Mouse (Mus musculus): ENCODE measurements at regions not wholly inside any gene's neighbourhood (a gene's known extent, or its start where the extent isn't known, plus 50 kb on each side); places are given as distances from the start of the nearest gene placed in this dataset.

DNA sequence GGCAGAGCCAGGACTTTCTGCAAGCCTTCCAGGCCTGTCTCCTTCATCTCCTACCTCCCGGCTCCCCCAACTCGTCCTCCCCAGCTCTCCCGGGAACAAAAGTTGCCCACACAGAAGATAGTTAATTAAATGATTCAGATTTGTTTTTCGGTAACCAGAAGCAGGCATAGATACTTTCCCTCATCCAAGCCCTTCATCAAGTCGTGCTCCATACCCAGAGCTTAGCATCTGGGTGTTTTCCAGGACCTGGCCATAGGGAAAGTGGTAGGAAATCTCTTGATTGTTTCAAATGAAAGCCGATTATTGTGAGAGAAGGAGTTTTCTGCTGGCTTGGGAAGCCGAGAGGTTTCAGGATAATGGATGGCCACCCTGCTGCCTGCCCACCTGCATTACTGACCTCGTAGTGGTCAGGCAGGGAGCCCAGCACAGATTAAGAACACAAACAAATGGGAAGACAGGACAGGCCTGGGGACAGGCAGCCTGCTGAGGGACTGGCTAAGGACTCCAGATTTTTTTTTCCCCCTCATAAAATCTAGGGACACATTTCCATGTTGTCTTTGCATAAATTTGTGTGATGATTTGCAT, 142.2 kb upstream of the Cadm1 start:
- no peak for DNase-seq (ENCODE audit: extremely low spot score, low spot score)

DNA sequence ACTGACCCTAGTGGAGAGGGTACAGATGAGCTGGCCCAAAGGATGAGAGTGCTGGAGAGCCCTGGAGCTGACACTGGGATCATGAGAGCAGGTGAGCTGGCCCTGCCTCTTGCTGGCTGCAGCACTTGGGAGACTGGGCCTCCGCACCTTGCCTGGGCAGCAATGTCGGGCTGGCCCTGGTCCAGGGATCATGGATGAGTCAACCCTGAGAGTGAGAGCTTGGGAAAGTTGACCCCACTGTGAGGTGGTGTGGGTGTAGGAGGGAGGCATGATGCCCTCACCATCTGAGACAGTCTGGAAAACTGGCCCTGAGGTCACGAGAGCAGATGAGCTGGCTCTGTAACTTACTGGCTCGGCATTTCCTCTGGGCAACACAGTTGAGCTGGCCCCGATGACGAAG, 140.1 kb upstream of the Cadm1 start:
- no peak for DNase-seq (ENCODE audit: extremely low spot score, low spot score)

DNA sequence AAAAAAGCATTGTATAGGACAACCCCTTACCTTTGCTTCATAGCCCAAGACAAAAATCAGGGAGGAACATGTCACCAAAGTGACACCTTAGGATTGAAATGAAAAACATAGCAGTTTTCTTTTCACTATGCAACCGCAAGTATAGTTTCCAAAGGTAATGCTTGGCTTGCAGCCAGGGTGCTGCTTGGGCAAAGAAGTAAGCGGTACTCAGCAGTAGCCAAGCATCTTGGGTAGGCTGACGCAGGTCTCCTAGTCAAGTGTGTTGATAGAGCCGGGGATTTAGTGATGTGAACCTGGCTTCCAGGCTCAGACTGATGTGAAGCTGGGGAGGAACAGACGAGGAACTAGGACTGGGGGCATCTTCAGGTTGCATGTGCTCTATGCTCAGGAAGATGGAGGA, 138.3 kb upstream of the Cadm1 start:
- DNase-seq (ENCODE audit: extremely low spot score, low spot score) = no peak

DNA sequence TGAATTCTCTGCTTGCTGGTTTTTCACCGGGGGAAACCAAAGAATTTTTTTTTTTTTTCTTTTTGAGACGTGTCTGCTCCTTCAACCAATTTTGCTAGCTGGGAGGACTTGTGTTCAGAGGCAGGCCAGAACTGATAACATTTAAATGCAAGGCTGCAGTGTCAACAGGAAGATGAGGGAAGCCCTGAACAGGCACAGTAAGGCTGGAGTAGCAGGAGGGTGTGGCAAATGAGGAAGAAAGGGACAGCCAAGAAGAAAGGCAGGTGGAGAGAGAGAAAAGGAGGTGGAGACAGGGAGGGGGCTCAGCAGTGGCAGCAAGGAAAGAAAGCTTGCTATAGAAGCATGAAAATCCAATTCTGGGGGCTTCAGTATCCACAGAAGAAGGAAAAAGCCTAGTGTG, 130.4 kb upstream of the Cadm1 start:
- DNase-seq (ENCODE audit: extremely low spot score, low spot score) = no peak

DNA sequence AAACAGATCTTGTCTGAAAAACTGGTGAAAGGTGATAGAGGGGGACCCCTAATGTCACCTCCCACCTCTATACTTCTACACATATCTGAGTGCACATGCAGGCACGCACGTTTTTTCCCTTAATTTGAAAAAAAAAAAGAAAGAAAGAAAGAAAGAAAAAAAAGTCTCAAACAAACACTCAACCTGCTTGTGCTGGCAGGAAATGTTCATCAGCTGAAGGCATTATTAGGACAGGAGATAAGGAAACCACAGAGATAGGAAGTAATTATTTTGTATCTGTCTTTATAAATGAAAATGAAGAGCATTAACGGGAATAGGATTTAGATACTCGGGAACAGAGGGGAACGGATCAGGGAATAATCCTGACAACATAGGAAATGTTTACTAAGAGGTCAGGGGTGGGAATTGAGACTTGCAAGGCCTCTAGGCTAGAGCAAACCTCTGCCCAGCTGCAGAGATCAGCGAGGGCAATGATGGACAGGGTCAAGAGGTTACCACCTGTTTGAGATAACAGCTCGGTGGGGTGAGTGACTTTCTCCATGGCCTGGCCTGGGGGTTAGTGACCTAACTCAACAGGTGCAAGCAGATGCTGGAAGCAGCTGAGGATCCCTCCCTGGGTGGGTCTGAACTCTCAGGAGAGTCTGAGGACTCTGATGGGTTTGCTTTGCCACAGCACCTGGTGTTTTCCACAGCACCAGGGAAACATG, 129.7 kb upstream of the Cadm1 start:
- DNase-seq (ENCODE audit: extremely low spot score, low spot score) = no peak

DNA sequence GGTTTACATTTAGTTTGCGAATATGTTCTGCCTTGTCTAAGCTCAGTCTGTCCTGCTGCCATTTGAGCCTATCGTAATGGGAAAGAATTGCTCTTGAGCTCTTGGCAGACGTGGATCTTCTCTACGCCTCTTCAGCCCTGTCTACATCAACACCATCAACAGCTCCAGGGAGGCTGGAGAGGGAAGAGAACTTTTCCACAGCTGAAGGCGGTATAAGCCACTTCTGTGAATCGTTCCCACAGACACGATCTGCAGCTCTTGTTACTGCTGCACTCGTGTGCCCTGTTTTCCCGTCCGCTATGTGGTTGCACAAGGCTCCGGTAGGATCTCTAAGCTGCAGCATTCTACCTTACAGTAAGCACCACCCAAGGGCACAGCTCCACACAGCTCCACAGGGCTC, 128.5 kb upstream of the Cadm1 start:
- no peak for DNase-seq (ENCODE audit: extremely low spot score, low spot score)

DNA sequence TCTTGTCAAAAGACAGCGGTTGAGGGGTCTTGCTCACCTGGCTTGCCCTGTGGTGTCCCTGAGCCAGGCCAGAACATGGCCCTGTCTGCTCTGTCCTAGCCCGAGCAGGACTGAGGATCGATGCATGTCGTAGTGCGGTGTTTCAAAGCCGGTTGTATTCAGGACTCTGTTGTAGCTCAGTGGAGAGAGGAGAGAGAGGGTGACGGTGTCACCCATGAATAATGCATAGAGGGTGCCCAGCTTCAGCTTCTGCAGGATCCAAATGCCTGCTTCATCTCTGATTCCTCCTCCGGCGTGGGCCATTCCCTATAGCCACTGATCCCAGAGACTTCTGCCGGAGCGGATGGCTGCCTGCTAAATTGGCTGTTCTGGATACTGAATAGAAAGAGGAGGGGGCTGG, 126.7 kb upstream of the Cadm1 start:
- DNase-seq (ENCODE audit: extremely low spot score, low spot score) = no peak

DNA sequence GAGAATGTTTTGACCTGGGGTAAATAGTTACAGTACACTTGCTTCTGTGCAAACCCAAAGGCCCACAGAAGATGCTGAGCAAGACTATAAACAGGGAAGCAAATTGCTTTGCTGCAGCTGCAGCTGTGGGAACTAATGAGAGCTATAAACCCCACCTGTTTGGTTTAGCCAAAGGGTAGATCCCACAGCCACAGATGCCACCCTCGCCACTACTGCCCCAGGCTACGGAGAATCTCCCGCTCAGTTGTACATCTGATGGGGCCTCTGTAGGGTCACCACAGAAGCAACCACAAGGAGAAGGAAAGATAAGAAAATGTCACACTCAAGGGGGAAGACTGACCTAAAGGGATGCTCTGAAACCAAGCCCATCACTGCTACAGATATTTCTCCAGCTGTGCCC, 125.2 kb upstream of the Cadm1 start:
- no peak for DNase-seq (ENCODE audit: extremely low spot score, low spot score)

DNA sequence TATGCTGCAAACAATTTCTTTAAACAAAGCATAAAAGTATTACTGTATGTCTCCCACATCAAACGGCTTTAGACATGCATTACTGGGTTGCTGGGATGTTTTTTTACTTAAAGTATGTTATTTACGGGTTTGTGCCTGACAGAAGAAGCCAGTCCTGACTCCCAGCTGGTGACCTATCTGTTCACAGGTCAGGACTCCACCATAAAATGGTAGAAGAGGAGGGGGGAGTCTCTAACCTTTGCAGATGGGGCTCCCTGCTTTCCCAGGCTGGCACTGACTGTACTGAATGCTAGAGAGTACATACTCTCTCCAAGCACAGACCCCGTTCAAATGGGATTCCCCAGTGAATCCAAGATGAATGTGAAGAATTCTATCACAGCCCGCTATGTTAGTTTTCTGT, 124.4 kb upstream of the Cadm1 start:
- no peak for DNase-seq (ENCODE audit: extremely low spot score, low spot score)

DNA sequence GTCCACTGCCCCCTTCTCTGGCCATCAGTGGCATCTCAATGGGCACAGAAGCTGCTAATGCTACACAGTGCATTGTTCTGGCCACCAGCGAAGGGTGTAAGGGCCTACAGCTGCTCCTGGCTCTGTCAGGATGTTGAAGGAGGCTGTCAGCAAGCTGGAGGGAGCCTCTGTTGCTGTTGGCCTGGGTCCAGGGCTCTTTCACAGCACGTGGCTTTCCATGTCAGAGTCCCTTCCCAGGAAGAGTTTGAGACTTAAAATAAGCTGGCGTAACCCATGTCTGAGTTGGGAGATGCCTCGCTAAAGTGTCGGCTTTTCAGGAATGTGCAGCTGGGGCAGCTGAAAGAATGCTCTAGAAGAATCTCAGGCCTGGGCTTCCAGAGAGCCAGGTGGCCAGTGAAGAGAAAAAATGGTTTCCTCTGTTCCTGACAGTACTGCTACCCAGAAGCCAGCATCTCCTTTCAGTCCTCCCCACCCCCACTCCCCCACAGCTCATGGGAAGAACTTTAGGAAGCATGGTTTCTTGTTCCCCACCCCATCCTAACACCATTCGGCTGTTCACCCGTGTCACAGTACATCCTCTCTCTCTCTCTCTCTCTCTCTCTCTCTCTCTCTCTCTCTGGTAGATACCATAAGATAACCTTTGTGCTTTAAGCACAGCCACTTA, 122.8 kb upstream of the Cadm1 start:
- peak; percentile 63 for DNase-seq (ENCODE audit: extremely low spot score, low spot score)

DNA sequence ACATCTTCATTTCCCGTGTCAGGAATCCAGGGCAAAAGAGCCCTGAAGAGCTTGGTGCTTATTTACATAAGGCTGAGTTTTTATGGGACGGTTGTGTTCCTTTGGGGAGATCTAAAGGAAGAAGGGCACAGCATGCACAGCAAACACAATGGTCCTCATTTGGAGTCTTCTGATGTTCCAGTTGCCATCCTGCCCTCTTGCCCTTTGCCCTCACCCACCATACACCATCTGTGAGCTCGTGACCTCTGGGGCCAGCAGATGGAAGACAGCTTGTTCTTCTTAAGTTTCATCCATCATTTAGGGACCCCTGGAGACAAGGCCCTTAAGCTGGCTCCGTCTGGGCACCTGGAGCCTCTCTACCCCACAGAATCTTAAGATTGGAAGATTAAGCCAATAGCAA, 121.9 kb upstream of the Cadm1 start:
- no peak for DNase-seq (ENCODE audit: extremely low spot score, low spot score)

DNA sequence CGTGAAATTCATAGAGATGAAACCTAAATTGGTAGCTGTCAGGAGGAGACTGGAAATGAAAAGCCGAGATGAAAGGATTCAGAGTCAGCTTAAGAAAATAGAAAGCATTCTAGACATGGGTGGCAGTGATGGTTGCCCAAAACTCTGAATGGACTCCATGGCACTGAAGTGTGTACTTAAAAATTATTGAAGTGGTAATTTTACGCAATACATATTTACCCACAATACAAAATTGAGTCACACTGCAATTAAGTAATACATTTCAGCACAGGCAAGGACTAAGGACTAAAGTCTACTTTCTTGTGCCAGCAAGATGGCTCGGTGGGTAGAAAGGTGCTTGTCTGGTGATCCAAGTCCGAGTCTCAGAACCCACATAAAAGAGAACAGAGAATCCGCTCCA, 120.4 kb upstream of the Cadm1 start:
- DNase-seq (ENCODE audit: extremely low spot score, low spot score) = no peak

DNA sequence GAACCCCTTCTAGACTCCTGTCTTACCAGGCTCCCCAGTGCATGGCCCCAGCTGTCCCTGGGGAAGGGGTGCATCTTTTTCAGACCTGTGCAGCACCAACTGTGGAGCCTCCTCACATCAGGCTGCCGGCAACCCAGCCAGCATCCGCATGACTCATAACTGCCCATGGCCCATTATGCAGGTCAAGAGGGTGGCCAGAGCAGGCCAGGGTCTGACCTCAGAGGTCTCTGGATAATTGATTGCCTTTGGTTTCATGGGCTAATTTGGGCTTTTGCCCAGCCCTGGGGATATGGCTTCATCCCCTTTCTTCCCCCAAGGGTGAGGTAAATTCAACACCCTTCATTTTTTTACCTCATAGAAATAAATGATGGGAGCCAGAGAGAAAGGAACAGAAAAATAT, 117.2 kb upstream of the Cadm1 start:
- DNase-seq (ENCODE audit: extremely low spot score, low spot score) = no peak

DNA sequence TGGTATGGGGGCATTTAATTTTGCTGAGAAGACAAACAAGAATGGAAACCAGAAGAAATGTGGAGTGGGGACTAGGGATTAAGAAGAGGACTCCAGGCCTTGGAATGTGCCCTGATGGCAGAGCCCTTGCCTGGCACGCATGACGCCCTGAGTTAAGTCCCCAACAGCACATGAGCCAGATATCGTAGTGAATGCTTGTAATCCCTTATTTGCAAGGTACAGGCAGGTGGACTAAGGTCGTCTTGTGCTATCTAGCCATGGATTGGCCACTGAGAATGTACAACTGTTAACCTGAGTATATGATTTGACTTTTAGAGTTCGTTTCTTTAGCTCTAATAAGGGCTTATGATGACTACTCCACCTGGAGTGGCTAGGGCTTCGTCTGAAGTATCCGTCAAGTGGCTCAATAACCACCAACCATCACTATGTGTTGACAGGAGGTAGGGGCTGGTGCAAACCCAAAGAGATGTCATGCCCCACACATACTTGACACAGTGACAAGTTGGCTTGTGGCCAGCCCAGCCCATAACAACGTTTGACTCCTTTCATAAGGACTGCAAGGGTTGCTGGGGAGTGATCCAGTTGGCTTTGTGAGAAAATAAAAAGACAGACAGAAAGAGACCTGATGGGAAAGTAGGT, 115.5 kb upstream of the Cadm1 start:
- DNase-seq (ENCODE audit: extremely low spot score, low spot score) = no peak

DNA sequence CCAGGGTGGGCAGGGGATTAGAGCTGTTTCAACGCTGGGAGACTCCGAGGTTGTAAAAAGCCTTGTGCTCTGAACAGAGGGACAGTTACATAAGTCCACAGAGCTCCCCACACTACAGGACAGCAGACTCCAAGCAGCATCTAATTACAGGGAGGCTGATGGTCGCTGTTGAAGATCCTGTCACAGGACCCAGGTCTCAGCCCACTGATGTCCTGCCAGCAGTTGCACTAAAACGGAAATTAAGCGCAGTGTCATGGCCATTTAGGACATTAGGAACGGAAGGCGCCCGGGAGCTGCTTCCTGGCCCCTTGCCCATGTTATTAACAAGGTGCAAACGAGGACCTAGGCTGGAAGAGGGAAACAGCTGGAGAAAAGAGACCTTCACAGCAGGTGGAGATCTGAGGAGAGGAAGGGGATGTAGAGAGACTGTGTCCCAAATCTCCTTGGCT, 107.8 kb upstream of the Cadm1 start:
- no peak for DNase-seq (ENCODE audit: extremely low spot score, low spot score)

DNA sequence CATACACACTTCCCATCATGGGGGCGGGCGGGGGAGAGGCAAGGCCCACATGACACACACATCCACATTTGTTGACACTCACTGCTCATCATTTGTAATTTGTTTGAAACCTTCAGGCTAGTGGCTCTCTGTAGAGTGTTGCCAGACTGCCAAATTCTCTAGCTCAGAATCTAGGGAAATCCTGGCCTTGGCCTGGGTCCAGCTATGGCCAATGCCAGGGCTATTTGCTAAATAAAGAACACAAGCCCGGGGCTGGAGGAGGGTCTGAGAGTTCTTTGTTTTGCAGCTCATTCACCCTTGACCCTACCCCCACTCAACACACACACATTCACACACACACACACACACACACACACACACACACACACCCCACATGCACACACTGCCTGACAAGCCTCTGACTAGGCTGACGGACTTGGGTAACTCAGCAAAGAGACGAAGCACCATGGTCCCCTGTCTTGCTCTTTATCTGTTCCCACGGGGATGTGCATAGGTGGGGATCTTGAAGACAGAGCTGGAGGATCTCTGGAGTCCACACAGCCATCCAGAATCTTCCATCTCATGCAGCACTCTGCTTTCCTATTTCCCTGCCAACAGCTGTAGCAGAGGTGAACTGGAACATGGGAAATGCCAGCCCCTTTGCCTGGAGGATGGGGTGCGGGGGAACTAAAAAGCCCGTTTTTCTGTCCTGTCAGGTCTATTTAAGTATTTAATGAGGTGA, 107.1 kb upstream of the Cadm1 start:
- no peak for DNase-seq (ENCODE audit: extremely low spot score, low spot score)

DNA sequence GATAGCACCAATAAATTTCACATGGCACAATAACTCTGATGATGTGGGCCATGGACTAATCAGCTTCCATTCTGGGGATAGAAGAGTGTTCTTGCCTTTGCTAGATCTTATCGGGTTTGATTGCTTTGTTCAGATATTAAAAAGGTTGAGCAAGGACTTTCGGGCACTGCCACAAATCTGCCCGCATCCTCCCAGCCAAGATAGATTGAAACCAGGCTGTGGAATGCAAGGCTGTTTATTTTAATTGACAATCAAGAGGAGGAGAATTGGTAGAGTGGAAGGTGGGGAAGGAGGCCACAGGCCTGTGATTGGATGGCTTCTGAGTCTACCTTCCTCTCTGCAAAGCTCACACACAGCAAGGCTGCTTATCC, 106.5 kb upstream of the Cadm1 start:
- DNase-seq (ENCODE audit: extremely low spot score, low spot score) = no peak

DNA sequence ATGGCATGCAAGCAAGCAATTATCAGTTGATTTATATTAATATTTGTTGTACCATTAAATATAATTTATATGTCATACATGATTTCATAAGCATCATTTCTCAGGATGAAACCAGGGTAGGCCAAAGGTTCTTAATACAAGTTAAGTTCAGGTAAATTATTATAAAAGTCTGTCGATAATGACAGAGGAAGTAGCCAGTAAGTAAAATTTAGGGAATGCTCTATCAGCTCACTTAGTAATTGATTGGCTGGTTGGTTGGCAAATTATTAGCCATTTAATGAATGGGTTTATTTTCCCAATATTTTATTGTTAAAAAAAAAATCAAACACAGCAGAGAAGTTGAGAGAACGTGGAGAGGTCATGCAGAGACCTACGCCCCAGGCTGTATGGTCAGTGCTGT, 105.8 kb upstream of the Cadm1 start:
- DNase-seq (ENCODE audit: extremely low spot score, low spot score) = no peak

DNA sequence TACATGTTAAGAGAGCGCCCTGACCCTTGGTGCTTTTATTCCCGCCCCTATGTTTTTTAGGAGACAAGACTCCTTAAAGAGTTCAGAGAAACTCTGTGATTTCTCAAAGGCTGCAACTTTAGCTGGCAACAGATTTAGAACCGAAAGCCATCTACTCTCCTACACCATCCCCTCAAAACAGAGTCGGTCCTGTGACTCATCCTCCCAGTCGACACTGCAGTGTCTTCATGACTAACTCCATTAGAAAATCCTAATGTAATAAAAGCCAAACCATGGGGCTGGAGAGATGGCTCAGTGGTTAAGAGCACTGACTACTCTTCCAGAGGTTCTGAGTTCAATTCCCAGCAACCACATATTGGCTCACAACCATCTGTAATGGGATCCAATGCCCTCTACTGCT, 103.3 kb upstream of the Cadm1 start:
- no peak for DNase-seq (ENCODE audit: extremely low spot score, low spot score)

DNA sequence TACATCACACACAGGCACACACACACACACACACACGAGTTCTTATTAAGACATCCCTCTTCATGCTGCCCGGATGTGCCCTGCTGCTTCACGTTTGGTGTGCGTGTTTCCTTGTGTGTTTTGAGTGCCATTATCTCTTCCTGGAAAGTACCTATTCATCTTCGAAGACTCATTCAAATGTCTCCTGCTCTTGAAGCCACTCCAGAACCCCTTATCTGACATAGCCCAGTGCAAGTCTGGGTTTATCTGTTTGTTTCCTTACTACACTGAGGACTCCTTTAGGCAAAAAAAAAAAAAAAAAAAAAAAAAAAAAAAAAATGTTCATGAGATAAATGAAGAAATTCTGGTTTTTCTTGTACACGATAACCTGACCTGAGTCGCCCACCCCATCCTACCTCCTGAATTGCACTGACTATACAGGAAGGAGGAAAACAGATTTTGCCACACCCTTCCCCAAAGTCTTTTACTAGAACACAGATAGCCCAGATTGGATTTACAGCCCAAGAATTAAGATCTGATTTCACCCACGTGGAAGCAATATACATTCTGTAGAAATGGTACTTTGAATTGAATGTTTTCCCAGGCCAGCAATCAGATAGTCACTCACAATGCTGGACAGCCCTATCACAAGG, 101.1 kb upstream of the Cadm1 start:
- no peak for DNase-seq (ENCODE audit: extremely low spot score, low spot score)

DNA sequence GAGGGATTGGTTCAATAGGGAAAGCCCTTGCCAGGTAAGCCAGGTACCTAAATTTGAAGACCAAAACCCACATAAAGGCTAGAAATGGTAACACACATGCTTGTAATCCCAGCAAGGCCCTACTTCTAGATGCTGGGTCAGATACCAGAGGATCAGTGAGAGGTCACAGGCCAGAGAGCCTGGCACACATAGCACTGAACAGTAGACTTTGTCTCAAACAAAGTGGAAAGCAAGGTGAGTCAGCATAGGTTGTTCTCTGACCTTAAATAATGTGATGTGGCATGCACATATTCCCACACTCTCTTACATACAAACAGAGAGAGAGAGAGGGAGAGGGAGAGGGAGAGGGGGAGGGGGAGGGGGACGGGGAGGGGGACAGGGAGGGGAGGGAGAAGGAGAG, 100.3 kb upstream of the Cadm1 start:
- DNase-seq (ENCODE audit: extremely low spot score, low spot score) = no peak

Measured in neural tube, embryonic 10.5 days (tissue).